Mouse (Mus musculus) stomach, postnatal 0 days (tissue): ENCODE results near the gene Scnn1b. TPM values are rescaled to one million over a fixed set of nuclear protein-coding genes. Genes with fewer than 3 reads are reported as not detected.

Experiments used
- ATAC-seq: fragments of 200-750 bp; cut with Nextera tagmentation; 2 replicates; pipeline ENCODE4 v1.8.0; 2017; ENCODE audit not compliant: low FRiP score, low TSS enrichment
- DNase-seq: peaks from one replicate; pipeline ENCODE4 v3.0.0-alpha.2; 2016; ENCODE audit warnings: low spot score
- H3K27ac ChIP-seq: fragments of 300-500 bp; sonication (generic); replicated peaks from 2 replicates; pipeline ENCODE4 v1.5.1; 2014; ENCODE audit warnings: mild to moderate bottlenecking, control low read depth
- H3K27me3 ChIP-seq: fragments of 300-500 bp; sonication (generic); 2 replicates; pipeline ENCODE4 v1.6.1; 2014; ENCODE audit warnings: low read length; ENCODE audit not compliant: control insufficient read depth, insufficient read depth
- H3K36me3 ChIP-seq: fragments of 300-500 bp; sonication (generic); 2 replicates; pipeline ENCODE4 v1.6.1; 2014; ENCODE audit warnings: low read length, mixed read lengths; ENCODE audit not compliant: control insufficient read depth, insufficient read depth
- H3K4me1 ChIP-seq: fragments of 300-500 bp; sonication (generic); replicated peaks from 2 replicates; pipeline ENCODE4 v1.6.1; 2014; ENCODE audit warnings: antibody characterized with exemption; ENCODE audit not compliant: control insufficient read depth, insufficient read depth
- H3K4me2 ChIP-seq: fragments of 300-500 bp; sonication (generic); replicated peaks from 2 replicates; pipeline ENCODE4 v1.6.1; 2014; ENCODE audit warnings: low read depth, mild to moderate bottlenecking, control low read depth, moderate library complexity
- H3K4me3 ChIP-seq: fragments of 300-500 bp; sonication (generic); 2 replicates; pipeline ENCODE4 v1.5.1; 2014; ENCODE audit warnings: low read depth, low read length, control low read depth
- H3K9ac ChIP-seq: fragments of 300-500 bp; sonication (generic); 2 replicates; pipeline ENCODE4 v1.6.1; 2014; ENCODE audit warnings: mild to moderate bottlenecking, low read length, control low read depth, mixed read lengths
- H3K9me3 ChIP-seq: fragments of 300-500 bp; sonication (generic); 2 replicates; pipeline ENCODE4 v1.6.1; 2016; ENCODE audit warnings: low read length; ENCODE audit not compliant: control insufficient read depth
- CTCF ChIP-seq: IDR thresholded peaks from 2 replicates; pipeline ENCODE4 v1.5.1; 2016; ENCODE audit warnings: antibody characterized with exemption, low read depth, mild to moderate bottlenecking, moderate library complexity
- EP300 ChIP-seq: optimal IDR thresholded peaks from 2 replicates; pipeline ENCODE3; 2016; ENCODE audit warnings: antibody characterized with exemption
- WGBS: fragments of 180-500 bp; shearing (Covaris S2); extraction: QIAGEN DNeasy Blood & Tissue Kit; methylation state at CpG from one replicate; pipeline ENCODE4 v1.1.7; 2014; 5-methylcytosine and 5-hydroxymethylcytosine counted together
- polyA plus RNA-seq: library from polyadenylated mRNA; unstranded; fragments of >200 nt; fragmentation: Nextera tagmentation; extraction: Ambion mirVana; gene quantifications from 2 replicates; pipeline ENCODE4 v1.2.1, GENCODE M21; 2015

Scnn1b gene
- polyA plus RNA-seq: 10.1 and 10.8 TPM in 2 replicates

DNA sequence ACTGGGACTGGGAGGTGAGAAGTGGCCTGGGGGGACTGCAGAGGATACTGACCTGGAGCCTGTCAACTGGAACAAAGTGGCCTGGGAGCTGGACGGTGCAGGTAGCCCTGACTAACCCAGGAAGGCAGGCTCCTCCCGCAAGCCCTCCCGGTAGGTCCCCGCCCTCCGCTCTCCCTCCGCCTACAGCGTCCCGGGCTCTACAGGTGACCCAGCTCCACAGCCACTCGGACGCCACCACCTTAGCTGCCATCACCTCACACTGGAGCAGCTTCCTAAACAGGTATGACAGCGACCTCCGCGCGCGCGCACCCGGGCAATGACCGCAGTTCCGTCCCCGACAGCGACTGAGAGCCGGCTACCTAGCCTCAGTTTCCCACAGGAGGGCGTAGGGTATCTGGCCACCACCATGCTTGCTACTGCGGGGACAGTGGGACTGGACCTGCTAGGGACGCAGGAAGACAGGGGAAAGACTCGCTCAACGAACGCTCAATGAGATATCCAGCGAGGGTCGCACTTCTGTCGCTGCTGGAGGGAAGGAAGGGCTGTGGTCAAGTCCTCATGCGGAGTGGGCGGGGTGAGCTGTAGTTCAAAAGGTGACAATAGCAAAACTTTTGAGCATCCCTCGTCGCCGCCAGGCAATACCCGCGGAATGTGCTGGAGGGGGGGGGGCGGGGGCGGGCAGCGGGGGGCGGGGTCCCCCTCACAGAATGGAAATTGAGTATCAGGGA, at the start of gene Scnn1b:
Gene Scnn1b (plus strand): TSS at position 181 of the 728 bp plus-strand sequence.
- peak; percentile 93 for ATAC-seq
- peak; percentile 75 for DNase-seq

GRCm38 (mm10) chr7:121821632-121822031, 43.2 kb upstream of the Scnn1b start:
- TF ChIP-seq EP300: no peak
- TF ChIP-seq CTCF: no peak
- Histone ChIP-seq H3K9me3 (no peaks in the 10 kb centered on the region), H3K27ac (no peak overlapping the region), H3K36me3 (no peaks in the 10 kb centered on the region), H3K9ac (no peak overlapping the region), H3K4me1 (no peaks in the 10 kb centered on the region), H3K4me3 (no peak overlapping the region), H3K27me3 (no peaks in the 10 kb centered on the region), H3K4me2 (no peak overlapping the region)
- ATAC-seq (no peak), DNase-seq (no peak)
- 80% methylated on average over 6 of the region's 6 CpGs for WGBS

More for the DNA sequence above, at the start of gene Scnn1b:
- no peak within 1 kb of the TSS for H3K27ac ChIP-seq
- peak within 1 kb of the TSS; percentile 51 for H3K4me2 ChIP-seq
- H3K4me3 ChIP-seq: peak within 1 kb of the TSS; percentile 28
- WGBS: under 1% methylated on average over 32 of the region's 42 CpGs
- no peaks in the 10 kb centered on the region for H3K36me3 ChIP-seq
- no peaks in the 10 kb centered on the region for H3K9me3 ChIP-seq
- TF ChIP-seq EP300 (no peak), CTCF (no peak)
- 0 out of 2 replicates have a peak within 1 kb of the TSS, but pooled peaks have one; percentile 8 for H3K9ac ChIP-seq
- no peaks in the 10 kb centered on the region for H3K4me1 ChIP-seq
- no peaks in the 10 kb centered on the region for H3K27me3 ChIP-seq

DNA sequence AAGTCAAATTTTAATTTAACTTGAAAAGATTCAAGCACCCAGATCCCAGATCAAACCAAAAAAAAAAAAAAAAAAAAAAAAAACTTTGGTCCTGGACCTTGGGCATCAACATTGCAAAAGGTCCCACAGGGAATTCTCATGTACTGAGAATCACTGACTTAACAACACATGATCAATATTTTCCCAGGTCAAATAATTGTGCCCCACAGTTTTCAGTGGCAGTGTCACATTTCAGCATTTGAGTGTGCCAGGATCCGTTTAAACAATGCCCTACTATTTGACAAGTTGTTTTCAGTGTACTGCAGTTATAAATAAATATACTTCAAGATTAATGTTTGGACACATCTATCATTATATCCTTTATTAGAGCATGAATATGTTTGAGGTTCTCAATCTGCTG, 36.4 kb upstream of the Scnn1b start:
- no peak for TF ChIP-seq EP300
- no peak for TF ChIP-seq CTCF

GRCm38 (mm10) chr7:121835392-121835791, 29.4 kb upstream of the Scnn1b start:
- H3K4me1 ChIP-seq: no peaks in the 10 kb centered on the region
- no peaks in the 10 kb centered on the region for H3K27me3 ChIP-seq
- 83% methylated on average over 7 of the region's 7 CpGs for WGBS
- no peak for TF ChIP-seq EP300
- TF ChIP-seq CTCF: peak; percentile 43
- H3K4me2 ChIP-seq: no peak overlapping the region
- no peak overlapping the region for H3K27ac ChIP-seq
- DNase-seq (no peak), ATAC-seq (no peak)
- no peak overlapping the region for H3K4me3 ChIP-seq
- H3K36me3 ChIP-seq: no peaks in the 10 kb centered on the region
- H3K9ac ChIP-seq: no peak overlapping the region
- H3K9me3 ChIP-seq: no peaks in the 10 kb centered on the region

More for the DNA sequence above, 36.4 kb upstream of the Scnn1b start:
- H3K36me3 ChIP-seq: no peaks in the 10 kb centered on the region
- no peaks in the 10 kb centered on the region for H3K27me3 ChIP-seq
- DNase-seq: no peak
- ATAC-seq: no peak
- no peaks in the 10 kb centered on the region for H3K4me1 ChIP-seq
- H3K9me3 ChIP-seq: no peaks in the 10 kb centered on the region
- no peak overlapping the region for H3K4me2 ChIP-seq
- H3K9ac ChIP-seq: no peak overlapping the region
- WGBS: 53% methylated on average over 1 of the region's 1 CpGs
- H3K27ac ChIP-seq: no peak overlapping the region
- H3K4me3 ChIP-seq: no peak overlapping the region

- H3K9ac ChIP-seq: no peak overlapping the region
- no peaks in the 10 kb centered on the region for H3K4me1 ChIP-seq
- no peak for ATAC-seq
- no peak overlapping the region for H3K27ac ChIP-seq
- no peak for DNase-seq
- H3K4me3 ChIP-seq: no peak overlapping the region
- TF ChIP-seq EP300 (no peak), CTCF (no peak)
- no peak overlapping the region for H3K4me2 ChIP-seq
- H3K36me3 ChIP-seq: no peaks in the 10 kb centered on the region
- no peaks in the 10 kb centered on the region for H3K27me3 ChIP-seq
- H3K9me3 ChIP-seq: no peaks in the 10 kb centered on the region
- 62% methylated on average over 7 of the region's 7 CpGs for WGBS
These were observed 28.0 kb upstream of the Scnn1b start for GRCm38 (mm10) chr7:121836827-121837226.

GRCm38 (mm10) chr7:121840810-121841209, 24.0 kb upstream of the Scnn1b start:
- Histone ChIP-seq H3K27me3 (no peaks in the 10 kb centered on the region), H3K4me1 (no peaks in the 10 kb centered on the region), H3K4me2 (no peak overlapping the region), H3K4me3 (no peak overlapping the region), H3K9me3 (no peaks in the 10 kb centered on the region), H3K9ac (no peak overlapping the region), H3K27ac (no peak overlapping the region), H3K36me3 (no peaks in the 10 kb centered on the region)
- ATAC-seq: no peak; the same call in 1 of the 2 replicates
- no peak for DNase-seq
- TF ChIP-seq EP300 (no peak), CTCF (no peak)
- 47% methylated on average over 7 of the region's 7 CpGs for WGBS
